Mouse (Mus musculus) embryonic fibroblast, embryonic 13.5 days (primary cell): ENCODE measurements around the gene Gm20388. TPM values are rescaled to one million over a fixed set of nuclear protein-coding genes. Genes with fewer than 3 reads are reported as not detected.
A peak's percentile ranks its signal among the peaks of the same experiment; 100 is the strongest.
"Not testable (repeated sequence)": the region's sequence is repeated elsewhere in the genome, so short reads cannot be mapped to it uniquely, and the experiment has no call there.

Experiments used
- H3K27ac ChIP-seq: 2 replicates; pipeline ENCODE4 v1.5.1; 2012; ENCODE audit warnings: low read length, control low read depth, inconsistent platforms; ENCODE audit not compliant: insufficient read depth
- H3K4me1 ChIP-seq: 2 replicates; pipeline ENCODE4 v1.6.1; 2011; ENCODE audit warnings: low read length; ENCODE audit not compliant: control insufficient read depth, insufficient read depth
- H3K4me3 ChIP-seq: 2 replicates; pipeline ENCODE4 v1.5.1; 2011; ENCODE audit warnings: mild to moderate bottlenecking, control low read depth, low read length; ENCODE audit not compliant: insufficient read depth
- CTCF ChIP-seq: IDR thresholded peaks from 2 replicates; pipeline ENCODE4 v1.5.1; 2011; ENCODE audit warnings: mild to moderate bottlenecking, control low read depth, low read length, moderate library complexity, borderline replicate concordance; ENCODE audit not compliant: insufficient read depth
- POLR2A ChIP-seq: IDR thresholded peaks from 2 replicates; pipeline ENCODE4 v1.6.1; 2011; ENCODE audit warnings: low read depth, mild to moderate bottlenecking, control low read depth, low read length, moderate library complexity
- polyA plus RNA-seq: library from polyadenylated mRNA; stranded (reverse); fragments of >200 nt; gene quantifications from 2 replicates; pipeline ENCODE4 v1.2.4, GENCODE M21; 2011; ENCODE audit warnings: low read depth; ENCODE audit not compliant: missing spikeins, insufficient read length

Gene Gm20388
- polyA plus RNA-seq, 1 experiment: 82.8 TPM

DNA sequence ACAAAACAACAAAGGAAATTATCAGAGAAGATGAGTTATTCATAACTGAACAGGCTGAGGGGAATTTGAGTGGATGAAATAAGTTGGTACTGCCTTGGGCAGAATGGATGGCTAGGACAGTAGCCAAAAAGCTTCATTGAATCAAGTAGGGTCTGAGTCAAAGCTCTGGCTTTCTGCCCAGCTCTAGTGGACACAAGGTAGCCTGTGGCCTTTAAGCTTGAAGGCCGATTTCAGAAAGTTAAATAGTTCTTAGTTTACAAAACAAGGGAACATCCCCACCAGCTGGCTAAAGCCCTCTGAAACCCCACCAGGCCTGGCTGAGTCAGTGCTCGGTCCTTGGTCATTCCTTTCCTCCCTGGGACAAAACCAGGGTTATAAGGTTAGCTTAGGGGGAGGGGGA lies 3606.0 kb downstream of the Gm20388 start:
- H3K4me1 ChIP-seq: no peaks in the 10 kb centered on the region
- TF ChIP-seq CTCF: no peak
- no peak for TF ChIP-seq POLR2A
- H3K4me3 ChIP-seq: no peak overlapping the region
- H3K27ac ChIP-seq: no peak overlapping the region

DNA sequence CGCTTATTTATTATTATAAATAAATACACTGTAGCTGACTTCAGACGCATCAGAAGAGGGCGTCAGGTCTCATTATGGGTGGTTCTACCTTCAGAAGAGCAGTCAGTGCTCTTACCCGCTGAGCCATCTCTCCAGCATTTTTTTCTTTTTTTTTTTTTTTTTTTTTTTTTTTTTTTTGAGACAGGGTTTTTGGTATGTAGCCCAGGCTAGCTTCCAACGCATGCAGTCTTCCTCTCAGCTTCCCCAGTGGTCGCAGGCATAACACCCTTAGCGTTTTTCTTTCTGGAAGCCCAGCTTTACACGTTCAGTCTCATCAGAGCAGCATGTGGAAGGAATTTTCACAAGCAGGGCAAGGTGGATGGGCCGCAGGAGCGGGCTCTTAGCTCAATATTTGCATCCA lies 3607.5 kb downstream of the Gm20388 start:
- TF ChIP-seq POLR2A: no peak
- no peak for TF ChIP-seq CTCF
- no peaks in the 10 kb centered on the region for H3K4me1 ChIP-seq
- H3K27ac ChIP-seq: no peak overlapping the region
- peak overlapping the region; percentile 9; the same call in 1 of the 2 replicates for H3K4me3 ChIP-seq

DNA sequence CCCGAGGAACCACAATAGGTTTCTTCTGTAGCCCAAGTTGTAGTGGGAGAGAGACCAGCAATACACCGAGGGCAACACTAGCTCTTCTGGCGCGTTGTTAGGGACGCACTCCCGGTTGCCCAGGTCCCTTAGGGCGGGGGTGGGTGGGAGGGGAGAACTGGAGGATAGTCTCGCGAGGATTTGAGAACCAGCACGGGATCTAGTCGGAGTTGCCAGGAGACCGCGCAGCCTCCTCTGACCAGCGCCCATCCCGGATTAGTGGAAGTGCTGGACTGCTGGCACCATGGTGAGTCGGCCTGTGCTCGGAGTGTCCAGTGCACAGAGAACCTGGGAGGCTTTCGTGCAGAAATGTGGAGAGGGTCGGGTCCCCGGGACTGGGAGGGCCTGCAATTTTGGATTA lies 3608.0 kb downstream of the Gm20388 start, which contains the start of gene Gas8:
Gene Gas8, plus strand, starts transcription at position 168 of the 400 bp plus-strand sequence.
- Histone ChIP-seq H3K27ac (no peak within 1 kb of the TSS), H3K4me3 (peak within 1 kb of the TSS; percentile 83), H3K4me1 (no peaks in the 10 kb centered on the region)
- no peak for TF ChIP-seq CTCF
- TF ChIP-seq POLR2A: peak; percentile 88

DNA sequence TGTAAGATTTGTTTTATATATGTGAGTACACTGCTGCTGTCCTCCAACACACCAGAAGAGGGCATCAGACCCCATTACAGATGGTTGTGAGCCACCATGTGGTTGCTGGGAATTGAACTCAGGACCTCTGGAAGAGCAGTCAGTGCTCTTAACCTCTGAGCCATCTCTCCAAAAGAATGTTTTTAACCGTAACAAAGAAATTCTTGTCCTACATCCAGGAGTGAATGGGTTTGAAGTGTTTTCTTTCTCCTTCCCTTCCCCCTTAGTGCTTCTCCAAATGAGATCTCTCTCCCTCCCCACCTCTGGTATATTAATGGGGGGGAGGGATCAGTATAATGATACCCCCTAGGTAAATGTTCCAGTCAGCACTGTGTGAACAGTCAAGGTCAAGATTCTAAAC lies 3609.4 kb downstream of the Gm20388 start:
- not testable (repeated sequence) for H3K27ac ChIP-seq, H3K4me1 ChIP-seq, H3K4me3 ChIP-seq

DNA sequence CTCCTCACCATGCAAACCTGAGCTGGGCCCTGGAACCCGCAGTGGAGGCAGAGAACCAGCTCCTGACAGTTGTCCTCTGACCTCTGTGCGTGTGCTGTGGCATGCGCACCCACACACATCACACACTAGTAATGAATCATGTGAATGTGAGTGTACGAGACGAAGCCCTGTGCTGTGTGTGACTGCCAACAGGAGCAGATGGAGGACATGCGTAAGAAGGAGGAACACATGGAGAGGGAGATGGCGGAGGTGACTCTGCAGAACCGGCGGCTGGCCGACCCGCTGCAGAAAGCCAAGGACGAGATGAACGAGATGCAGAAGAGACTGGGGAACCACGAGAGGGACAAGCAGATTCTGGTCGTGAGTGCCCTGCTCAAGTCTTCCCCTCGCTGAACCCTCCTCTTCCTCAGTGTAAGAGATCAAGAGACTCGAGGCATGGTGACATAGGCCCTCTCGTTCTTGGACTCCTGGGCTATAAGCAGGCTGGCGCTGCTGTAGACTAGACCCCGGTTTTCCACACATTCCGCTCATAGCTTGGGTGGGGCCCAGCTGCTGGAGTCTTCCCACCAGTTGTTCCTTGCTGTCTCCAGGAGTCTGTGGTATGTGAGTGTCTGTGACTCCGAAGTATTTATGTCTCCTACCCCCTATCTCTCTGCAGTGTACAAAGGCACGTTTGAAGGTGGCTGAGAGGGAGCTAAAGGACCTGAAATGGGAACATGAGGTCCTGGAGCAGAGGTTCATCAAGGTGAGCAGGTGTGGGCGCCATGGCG lies 3617.3 kb downstream of the Gm20388 start:
- Histone ChIP-seq H3K27ac (no peak overlapping the region), H3K4me3 (no peak overlapping the region), H3K4me1 (no peaks in the 10 kb centered on the region)
- no peak for TF ChIP-seq POLR2A
- no peak for TF ChIP-seq CTCF

DNA sequence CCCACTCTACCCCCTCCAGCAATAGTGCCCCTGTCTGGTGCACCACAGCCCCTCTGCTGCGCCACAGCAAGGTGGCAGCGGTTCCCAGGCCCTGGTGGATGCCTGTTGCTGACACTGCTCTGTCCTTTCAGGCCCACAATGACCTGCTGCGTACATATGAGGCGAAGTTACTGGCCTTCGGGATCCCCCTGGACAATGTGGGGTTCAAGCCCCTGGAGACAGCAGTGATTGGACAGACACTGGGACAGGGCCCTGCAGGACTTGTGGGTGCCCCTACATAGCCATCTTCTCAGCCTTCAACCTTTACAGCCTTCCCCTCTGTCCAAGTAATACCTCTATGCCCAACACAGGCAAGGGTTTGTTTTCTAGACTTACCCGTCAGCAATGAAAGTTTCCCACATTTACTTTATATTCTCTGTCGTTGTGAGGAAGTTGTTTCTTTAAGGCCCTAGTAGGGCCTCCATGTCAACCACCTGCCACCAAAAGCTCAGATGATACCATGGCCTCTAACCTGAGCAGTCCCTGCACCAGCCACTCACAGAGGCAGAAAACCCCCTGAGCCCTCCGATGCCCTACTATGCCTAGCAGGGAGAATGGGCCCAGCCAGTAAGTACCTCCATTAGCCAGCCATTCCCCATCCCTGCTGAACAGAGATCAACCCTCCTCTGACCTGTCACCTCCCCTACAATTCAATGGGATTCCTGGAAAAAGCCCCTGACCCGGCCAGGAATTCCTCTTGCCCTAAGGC lies 3625.8 kb downstream of the Gm20388 start:
- H3K4me3 ChIP-seq: no peak overlapping the region
- TF ChIP-seq POLR2A (no peak), CTCF (no peak)

DNA sequence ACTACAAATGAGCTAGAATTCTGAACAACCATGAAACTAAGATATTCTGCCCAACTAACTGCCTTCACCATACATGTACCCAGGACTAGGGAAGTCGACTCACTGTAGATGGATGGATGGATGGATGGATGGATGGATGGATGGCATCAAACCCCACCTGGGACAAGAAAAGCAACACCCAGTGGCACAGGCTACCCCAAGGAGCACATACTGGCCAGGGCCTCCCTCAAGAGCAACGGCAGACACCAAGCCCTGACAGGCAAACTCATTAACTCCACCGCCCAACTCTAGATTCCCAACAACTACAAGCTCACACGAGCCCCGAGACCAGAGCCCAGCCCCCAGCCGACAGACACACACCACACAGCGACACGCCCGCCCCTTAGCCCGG lies 3626.3 kb downstream of the Gm20388 start:
- no peak overlapping the region for H3K4me3 ChIP-seq
- no peak overlapping the region for H3K27ac ChIP-seq
- no peaks in the 10 kb centered on the region for H3K4me1 ChIP-seq
- no peak for TF ChIP-seq CTCF
- no peak for TF ChIP-seq POLR2A

More for the DNA sequence above, 3625.8 kb downstream of the Gm20388 start:
- H3K27ac ChIP-seq: no peak overlapping the region
- H3K4me1 ChIP-seq: no peaks in the 10 kb centered on the region

DNA sequence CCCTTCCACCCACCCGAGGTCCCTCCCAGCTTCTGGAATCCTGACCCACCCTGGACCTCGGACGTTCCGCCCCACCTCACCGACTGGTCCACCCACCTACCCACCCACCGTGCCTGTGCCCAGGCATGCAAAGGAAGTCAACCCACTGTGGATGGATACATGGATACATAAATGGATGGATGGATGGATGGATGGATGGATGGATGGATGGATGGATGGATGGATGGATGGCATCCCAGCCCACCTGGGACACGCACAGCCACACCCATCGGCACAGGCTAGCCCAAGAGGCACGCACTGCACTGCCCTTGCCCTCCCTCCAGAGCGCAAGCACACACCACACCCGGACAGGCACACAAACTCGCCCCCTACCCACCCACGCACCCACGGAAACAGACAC lies 3627.0 kb downstream of the Gm20388 start:
- not testable (repeated sequence) for H3K4me3 ChIP-seq, H3K4me1 ChIP-seq, H3K27ac ChIP-seq

DNA sequence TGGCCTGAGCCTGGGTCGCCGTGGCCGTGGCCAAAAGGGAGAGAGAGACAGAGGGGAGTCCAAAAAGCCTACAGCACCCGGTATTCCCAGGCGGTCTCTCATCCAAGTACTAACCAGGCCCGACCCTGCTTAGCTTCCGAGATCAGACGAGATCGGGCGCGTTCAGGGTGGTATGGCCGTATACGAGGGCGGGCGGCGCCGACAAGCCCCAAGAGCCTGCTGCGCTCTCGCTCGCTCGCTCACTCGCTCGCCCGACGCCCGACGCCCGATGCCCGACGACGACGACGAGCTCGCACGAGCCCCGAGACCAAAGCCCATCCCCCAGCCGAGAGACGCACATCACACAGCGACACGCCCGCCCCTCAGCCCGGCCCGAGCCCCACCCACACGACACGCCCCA lies 3653.6 kb downstream of the Gm20388 start:
- H3K4me3 ChIP-seq, H3K4me1 ChIP-seq, H3K27ac ChIP-seq: not testable (repeated sequence)

DNA sequence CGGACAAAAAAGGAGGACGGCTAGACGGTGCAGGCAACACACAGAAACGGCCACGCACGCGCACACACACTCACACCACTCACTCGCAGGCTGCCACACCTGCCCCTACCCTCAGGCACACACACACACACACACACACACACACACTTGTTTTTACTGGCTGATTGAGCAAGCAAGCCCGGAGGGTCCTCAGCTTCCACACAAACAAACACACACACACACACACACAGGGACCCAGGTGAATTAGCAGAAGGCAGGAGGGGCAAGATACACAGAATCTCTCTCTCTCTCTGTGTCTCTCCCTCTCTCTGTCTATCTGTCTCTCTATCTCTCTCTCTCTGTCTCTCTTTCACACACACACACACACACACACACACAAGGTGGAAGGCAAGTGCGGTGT lies 3664.7 kb downstream of the Gm20388 start:
- H3K4me3 ChIP-seq, H3K4me1 ChIP-seq, H3K27ac ChIP-seq: not testable (repeated sequence)

DNA sequence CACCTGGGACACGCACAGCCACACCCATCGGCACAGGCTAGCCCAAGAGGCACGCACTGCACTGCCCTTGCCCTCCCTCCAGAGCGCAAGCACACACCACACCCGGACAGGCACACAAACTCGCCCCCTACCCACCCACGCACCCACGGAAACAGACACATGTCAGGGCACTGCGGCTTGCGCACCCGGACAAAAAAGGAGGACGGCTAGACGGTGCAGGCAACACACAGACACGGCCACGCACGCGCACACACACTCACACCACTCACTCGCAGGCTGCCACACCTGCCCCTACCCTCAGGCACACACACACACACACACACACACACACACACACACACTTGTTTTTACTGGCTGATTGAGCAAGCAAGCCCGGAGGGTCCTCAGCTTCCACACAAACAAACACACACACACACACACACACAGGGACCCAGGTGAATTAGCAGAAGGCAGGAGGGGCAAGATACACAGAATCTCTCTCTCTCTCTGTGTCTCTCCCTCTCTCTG lies 3690.1 kb downstream of the Gm20388 start:
- not testable (repeated sequence) for H3K4me1 ChIP-seq, H3K4me3 ChIP-seq, H3K27ac ChIP-seq

DNA sequence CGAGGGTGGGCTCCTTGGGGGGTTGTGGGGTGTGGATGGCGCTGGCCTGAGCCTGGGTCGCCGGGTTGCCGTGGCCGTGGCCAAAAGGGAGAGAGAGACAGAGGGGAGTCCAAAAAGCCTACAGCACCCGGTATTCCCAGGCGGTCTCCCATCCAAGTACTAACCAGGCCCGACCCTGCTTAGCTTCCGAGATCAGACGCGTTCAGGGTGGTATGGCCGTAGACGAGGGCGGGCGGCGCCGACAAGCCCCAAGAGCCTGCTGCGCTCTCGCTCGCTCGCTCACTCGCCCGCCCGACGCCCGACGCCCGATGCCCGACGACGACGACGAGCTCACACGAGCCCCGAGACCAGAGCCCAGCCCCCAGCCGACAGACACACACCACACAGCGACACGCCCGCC lies 3690.8 kb downstream of the Gm20388 start:
- not testable (repeated sequence) for H3K27ac ChIP-seq, H3K4me1 ChIP-seq

DNA sequence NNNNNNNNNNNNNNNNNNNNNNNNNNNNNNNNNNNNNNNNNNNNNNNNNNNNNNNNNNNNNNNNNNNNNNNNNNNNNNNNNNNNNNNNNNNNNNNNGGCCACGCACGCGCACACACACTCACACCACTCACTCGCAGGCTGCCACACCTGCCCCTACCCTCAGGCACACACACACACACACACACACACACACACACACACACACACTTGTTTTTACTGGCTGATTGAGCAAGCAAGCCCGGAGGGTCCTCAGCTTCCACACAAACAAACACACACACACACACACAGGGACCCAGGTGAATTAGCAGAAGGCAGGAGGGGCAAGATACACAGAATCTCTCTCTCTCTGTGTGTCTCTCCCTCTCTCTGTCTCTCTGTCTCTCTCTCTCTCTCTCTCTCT lies 3702.0 kb downstream of the Gm20388 start:
- not testable (repeated sequence) for H3K4me3 ChIP-seq, H3K27ac ChIP-seq

More for the DNA sequence above, 3690.8 kb downstream of the Gm20388 start:
- H3K4me3 ChIP-seq: not testable (repeated sequence)

DNA sequence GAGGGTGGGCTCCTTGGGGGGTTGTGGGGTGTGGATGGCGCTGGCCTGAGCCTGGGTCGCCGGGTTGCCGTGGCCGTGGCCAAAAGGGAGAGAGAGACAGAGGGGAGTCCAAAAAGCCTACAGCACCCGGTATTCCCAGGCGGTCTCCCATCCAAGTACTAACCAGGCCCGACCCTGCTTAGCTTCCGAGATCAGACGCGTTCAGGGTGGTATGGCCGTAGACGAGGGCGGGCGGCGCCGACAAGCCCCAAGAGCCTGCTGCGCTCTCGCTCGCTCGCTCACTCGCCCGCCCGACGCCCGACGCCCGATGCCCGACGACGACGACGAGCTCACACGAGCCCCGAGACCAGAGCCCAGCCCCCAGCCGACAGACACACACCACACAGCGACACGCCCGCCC lies 3712.9 kb downstream of the Gm20388 start:
- not testable (repeated sequence) for H3K27ac ChIP-seq, H3K4me3 ChIP-seq, H3K4me1 ChIP-seq

More for the DNA sequence above, 3702.0 kb downstream of the Gm20388 start:
- not testable (repeated sequence) for H3K4me1 ChIP-seq
